In genomic region chr10:7470457-7470856, GRCm38 (mm10) we compare ENCODE assay signal across 8 mouse cellular contexts. TPM values are rescaled to one million over a fixed set of nuclear protein-coding genes. Genes with fewer than 3 reads are reported as not detected.
DNase-seq lines count a peak whose midpoint lies in the region; ATAC-seq lines count a peak whose summit lies in the region.

No protein-coding gene starts in this region.

- 0 out of 2 replicates have a peak, but pooled peaks cover 6% of the 10 kb centered on the region for H3K36me3 ChIP-seq in liver, embryonic 13.5 days

- H3K9ac ChIP-seq in liver, embryonic 13.5 days = 0 out of 2 replicates have a peak overlapping the region, but pooled peaks have one; percentile 11

- no peaks in the 10 kb centered on the region for H3K9me3 ChIP-seq in liver, embryonic 13.5 days (replicated peaks)

- H3K4me3 ChIP-seq in liver, embryonic 13.5 days (replicated peaks) = peak overlapping the region; percentile 34

- H3K27ac ChIP-seq in liver, embryonic 13.5 days = no peak overlapping the region

- 6% methylated on average over 7 of the region's 7 CpGs for WGBS in liver, embryonic 13.5 days (ENCODE audit: insufficient replicate concordance)

- H3K4me2 ChIP-seq in liver, embryonic 13.5 days = peak overlapping the region; percentile 55

- peak; percentile 9 for DNase-seq in CD4-positive, CD25-positive, alpha-beta regulatory T cell, adult 2 months (ENCODE audit: low read depth, low spot score)
- peak; percentile 10 for DNase-seq in thymus, postnatal 4 days
- DNase-seq in thymus, postnatal 0 days (ENCODE audit: low spot score) = no peak
- DNase-seq in liver, embryonic 13.5 days = no peak
- no peak for DNase-seq in right cerebral cortex, postnatal 36 days (ENCODE audit: low spot score in 2 of 2)
- DNase-seq in ovary, postnatal 14 days (ENCODE audit: low spot score) = no peak
- DNase-seq in layer of hippocampus, postnatal 36 days = no peak

- H3K27me3 ChIP-seq in liver, embryonic 13.5 days = no peaks in the 10 kb centered on the region

- peaks cover 11% of the 10 kb centered on the region for H3K4me1 ChIP-seq in liver, embryonic 13.5 days (replicated peaks)

- ATAC-seq in CD4-positive, CD25-positive, alpha-beta regulatory T cell, adult 4 months = no peak
- no peak for ATAC-seq in liver, embryonic 13.5 days (ENCODE audit: low read depth)

RNA-seq across cellular contexts. Expression of gene Ulbp1, which starts 3.0 kb away (rescaled TPM):
- polyA plus RNA-seq in CD4-positive, CD25-positive, alpha-beta regulatory T cell, adult 4 months (2017; shearing (Covaris generic)) = 10 to 100 TPM in 1 of 2 experiments, 1 to 10 TPM in 1; 8.9 to 11.3 TPM
- 6.7 TPM in 2 replicates for polyA plus RNA-seq in thymus, postnatal 0 days (2015; fragmentation: Nextera tagmentation; extraction: Ambion mirVana)
- polyA plus RNA-seq in liver, embryonic 13.5 days (2015; fragmentation: Nextera tagmentation; extraction: Ambion mirVana) = 1.3 and 1.5 TPM in 2 replicates
- under 1 TPM; 0.50 to 0.53 TPM for total RNA-seq in layer of hippocampus, postnatal 36 days (2021)

Comparison
In these comparisons a context has a peak if more than half of its experiments do, and no peak if none do; other contexts are left out.
1. DNase-seq: peak in CD4-positive, CD25-positive, alpha-beta regulatory T cell, adult 2 months (single experiment) and thymus, postnatal 4 days (single experiment); none in thymus, postnatal 0 days (single experiment), liver, embryonic 13.5 days (single experiment), right cerebral cortex, postnatal 36 days (0 of 2), ovary, postnatal 14 days (single experiment) and layer of hippocampus, postnatal 36 days (0 of 2).